Mouse (Mus musculus) retina, adult 2 months (tissue): Measurements from ENCODE around the gene Sympk.

Experiments used
- DNase-seq: peaks from one replicate; pipeline ENCODE4 v3.0.0-alpha.2; 2012; ENCODE audit warnings: low read depth, low spot score

The Sympk gene

DNA sequence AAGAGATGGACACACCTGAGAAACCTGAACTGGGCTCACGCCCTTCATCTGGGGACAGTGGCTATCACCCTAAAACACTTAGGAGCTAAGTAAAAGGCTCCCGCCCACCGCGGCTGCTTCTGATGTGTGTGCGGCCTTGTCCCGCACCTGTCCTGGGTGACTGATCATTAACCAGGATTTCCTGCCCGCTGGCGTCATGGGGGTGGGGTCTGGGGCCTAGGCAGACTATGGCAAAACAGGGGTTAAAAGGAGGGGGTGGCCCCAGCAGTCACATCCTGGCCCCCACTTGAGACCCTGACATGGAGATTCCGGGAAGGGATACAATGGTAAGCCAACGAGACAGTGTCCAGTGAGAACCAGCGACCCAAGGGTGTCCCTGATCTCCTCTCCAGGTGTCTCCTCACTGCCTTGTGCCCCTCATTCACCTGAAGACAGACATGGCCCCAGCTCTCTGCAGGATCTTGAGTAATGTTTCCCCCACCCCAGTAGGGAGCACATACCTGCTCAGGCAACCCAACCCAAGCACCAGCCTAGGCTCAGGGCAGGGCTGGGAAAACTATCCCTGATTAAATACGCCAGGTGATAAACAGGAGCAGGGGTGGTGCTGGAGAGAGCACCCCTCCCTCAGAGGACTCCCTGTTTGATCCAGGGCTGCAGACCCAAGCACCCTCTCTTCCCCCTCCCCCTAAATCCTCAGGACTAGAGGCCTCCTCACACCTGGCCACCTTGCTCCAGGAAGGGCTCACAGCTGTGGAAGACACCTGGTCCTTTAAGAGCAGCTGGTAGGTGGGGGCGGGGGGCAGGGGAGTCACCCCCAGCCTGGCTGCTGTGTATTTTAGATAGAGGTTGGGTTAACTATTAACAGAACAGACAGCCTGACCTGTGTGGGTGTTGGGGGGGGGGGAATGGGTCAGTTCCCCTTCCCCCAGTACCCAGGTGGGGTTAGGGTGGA, 16.9 kb upstream of the Sympk start:
- no peak for DNase-seq

DNA sequence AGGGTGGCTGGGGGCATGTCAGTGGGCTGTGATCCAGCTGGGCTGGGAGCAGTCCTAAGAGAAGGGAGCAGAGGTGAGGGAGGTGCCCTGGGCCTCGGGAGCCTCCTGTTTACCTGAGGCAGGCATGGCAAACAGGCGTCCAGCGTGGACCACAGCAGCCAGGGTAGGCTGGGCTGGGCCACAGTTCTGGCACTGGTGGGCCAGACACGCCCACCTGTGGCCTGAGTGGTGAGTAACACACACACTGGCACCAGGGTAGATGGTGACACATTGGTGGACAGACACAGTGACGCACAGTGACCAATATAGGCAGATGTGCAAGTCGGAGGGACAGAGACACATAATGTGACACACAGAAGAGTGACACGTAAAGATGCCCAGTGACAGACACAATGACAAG, 13.6 kb upstream of the Sympk start:
- DNase-seq, result no peak

DNA sequence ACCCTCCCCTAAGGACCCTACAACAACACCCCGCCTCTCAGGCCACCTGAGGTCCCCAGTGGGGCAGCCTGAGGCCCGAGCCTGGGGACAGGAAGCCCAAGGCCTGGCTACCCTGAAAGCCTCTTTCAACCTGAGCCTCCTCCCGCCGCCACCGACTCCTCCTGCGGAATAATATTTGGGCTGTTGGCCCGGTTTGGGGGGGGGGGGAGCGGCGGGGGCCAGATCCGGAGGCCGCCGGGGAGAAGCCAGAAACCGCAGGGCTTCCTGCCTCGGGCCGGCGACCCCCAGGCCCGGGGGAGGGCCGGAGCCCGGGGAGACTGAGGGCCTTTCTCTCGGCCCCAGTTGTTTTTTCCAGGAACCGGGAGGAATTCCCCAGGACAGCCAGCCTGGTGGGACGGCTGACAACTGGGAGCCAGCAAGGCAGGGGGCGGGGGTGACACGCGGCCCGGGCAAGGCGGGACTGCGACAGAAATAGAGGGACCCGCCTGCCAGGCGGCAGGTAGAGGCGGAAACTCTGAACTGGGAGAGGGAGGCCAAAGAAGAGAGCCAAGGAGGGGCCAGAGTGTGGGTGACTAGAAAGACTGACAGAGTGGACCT, 12.1 kb upstream of the Sympk start:
- no peak for DNase-seq

DNA sequence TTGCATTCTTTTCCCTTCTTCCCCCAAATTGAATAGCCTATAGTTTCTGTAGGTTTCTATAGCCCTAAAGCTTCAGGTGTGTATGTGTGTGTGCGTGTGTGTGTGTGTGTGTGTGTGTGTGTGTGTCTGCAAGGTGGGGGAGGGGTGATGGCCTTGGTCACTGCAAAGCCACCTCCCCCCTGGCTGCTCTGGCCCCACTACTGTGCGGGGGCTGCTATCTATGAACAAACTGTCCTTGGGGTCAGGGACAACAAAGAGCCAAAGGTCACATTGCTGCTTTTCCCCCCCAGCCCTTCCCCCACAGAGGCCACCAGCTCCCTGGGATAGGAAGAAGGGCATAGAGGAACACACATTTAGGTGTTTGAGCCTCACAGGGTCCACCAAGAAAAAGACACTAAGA, 11.3 kb upstream of the Sympk start:
- no peak for DNase-seq

DNA sequence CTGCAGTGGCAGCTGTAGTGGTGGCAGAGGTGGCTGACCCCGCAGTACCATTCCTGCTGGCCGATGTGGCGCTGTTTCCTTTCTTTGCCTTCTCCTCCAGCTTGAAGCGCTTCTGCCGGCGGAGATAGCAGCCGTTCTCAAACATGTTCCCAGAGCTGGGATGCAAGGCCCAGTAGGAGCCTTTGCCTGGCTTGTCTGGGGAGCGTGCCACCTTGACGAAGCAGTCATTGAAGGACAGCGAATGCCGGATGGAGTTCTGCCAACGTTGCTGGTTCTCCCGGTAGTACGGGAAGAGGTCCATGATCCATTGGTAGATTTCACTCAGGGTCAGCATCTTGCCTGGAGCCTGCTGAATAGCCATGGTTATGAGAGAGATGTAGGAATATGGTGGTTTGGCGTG, 9.7 kb upstream of the Sympk start:
- no peak for DNase-seq

DNA sequence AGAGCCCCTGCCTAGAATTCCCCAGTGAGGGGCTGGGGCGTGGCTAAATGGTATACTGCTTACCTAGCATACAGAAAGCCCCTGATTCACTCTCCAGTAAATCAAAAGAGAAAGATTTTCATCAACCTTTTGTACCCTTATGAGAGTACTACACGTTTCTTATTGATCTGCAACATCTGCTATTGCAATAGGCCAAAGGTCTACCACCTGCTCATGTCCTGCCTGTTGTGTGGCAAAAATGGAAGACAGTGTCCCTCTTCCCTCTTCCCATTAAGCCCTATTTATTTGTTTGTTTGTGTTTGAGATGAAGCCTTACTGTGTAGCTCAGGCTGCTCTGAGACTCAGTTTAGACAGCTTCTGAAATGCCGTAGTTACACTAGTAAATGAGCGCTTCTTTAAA, 8.1 kb upstream of the Sympk start:
- no peak for DNase-seq

DNA sequence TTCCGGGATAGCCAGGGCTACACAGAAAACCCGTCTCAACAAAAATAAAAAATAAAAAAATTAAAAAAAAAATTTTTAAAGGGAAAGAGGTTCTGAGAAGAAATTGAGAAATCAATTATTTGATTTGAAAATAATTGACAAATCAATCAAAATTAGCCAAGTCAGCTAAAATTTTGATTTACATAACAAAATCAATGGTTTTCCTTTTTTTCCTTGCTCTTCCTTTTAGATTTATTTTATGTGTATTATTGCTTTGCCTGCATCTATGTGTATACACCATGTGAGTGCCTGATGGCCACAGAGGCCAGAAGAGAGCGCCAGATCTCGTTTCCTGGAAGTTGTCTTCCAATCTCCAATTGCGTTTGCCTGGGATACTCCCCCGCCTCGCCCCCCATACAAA, 6.3 kb upstream of the Sympk start:
- DNase-seq, result no peak

DNA sequence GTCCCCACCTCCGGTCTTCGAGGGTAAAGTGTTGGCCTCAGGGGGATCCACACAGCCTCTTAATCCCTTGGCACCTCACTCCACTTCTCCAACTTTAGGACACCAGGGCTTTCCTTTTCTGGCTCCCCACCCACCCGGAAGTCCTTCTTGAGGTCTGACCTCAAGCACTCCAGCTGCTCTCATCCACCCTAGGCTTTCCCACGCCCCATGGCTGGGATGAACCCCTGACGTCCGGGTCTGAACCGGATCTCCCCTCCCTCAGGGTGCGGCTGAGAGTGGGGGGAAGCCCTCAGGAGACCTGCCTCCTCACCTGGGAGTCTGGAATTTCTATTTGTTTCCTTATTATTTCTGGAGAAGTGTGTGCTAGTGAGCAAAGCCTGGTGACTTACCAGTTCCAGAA, 3.1 kb upstream of the Sympk start:
- no peak for DNase-seq

DNA sequence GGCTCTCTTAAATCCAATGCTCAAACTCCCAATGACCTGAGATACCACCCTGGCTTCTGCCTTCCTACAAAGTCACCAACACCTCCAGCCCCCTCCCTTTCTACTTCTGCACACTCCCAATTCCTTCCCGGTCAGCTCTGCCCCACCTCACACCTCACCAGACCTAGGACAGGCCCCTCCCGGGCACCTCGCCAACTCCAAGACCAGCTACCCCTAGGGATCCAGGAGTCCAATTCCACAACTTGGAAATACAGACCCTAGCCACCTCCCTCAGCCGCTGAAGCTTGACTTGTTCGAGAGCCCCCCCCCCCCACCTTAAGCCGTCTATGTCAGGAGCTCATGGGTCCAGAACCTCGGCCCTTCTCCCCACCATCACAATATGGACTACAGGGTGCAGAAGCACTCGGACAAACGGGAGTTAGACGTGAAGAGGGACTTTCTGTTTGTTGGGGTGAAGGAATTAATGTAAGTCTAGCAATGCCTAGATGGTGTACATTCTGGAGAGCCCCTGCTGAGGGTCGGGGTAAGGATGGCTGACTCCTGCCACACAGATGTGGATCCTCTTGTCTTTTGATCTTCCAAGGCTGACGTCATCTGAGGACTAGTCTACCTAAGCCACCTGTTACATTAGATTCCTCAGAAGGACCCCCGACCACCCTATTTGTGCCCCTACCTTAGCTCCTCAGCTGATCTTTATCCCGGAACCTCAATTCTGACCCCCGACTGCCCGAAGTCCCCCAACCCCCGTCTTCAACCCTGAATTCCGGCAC, 1.8 kb upstream of the Sympk start:
- DNase-seq, result no peak

DNA sequence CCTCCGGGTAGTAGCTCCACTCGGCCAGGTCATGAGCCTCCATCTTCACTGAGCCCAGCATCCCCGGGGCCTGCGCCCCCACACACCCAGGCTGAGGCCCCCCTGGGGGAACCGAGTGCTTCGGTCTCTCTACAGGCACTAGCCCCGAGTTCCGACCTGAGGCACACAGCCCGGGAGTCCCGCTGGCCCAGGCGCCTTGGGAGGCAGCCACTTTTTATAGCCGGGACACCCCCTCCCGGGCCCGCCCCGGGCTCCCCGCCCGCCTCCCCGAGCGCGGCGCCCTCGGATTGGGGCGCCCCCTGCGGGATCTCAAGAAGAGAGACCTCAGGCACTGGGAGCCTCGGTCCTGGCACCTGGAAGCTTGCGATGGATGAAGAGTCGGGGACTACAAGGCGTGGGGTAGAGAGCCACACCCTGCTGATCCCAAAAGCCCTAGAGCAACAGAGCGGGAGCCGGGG, 791 bp upstream of the Sympk start, which contains the start of gene Foxa3:
Foxa3 (minus strand) TSS at position 182 of the 458 bp plus-strand sequence.
- no peak for DNase-seq

DNA sequence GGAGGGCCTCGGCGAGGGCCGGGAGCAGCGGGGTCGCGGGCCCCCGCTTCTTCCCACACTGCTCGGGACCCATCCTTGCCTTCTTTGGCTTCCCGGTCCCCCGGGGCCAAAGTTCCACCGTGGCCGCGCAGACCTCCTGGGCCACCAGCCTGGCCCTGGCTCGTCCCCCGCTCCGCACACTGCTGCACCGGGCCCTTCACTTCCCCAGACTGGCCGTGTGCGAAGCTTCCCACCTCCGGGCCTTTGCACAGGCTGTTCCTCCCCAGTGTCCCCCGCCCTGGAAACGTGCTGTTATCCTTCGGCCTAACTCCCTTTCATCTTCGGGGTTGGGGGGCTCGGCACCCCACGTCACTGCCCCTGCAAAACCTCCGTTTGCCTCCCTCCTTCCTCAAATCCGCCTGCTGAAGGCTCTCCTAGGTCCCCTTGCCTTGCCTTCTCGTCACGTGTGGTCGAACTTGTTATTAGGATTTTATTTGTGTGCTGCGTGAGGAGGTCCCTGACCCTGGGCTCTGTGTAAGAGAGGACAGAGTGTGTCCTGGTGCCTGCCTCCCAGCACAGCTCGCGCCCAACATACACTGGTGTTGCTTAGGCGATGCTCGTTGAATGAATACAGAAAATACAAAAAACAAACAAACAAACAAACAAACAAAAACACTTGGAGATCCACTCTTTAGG, 541 bp downstream of the Sympk start:
- DNase-seq, result no peak

DNA sequence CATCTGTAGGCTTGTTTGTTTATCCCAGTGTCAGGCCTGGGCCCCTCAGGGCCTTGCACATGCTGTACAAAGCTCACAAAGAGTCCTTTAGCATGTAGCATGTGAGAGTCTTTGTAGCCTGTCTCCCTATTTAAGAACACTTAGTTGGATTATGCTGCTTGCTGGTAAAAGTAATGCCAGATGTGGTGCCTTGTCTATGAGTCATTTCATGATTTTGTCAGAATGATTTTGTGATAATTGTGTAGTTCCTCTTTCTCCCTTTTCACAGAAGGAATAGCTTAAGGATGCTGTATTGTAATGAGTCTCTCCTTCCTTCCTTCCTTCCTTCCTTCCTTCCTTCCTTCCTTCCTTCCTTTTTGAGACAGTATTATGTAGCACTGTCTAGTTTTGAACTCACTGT, 3.9 kb downstream of the Sympk start:
- no peak for DNase-seq

DNA sequence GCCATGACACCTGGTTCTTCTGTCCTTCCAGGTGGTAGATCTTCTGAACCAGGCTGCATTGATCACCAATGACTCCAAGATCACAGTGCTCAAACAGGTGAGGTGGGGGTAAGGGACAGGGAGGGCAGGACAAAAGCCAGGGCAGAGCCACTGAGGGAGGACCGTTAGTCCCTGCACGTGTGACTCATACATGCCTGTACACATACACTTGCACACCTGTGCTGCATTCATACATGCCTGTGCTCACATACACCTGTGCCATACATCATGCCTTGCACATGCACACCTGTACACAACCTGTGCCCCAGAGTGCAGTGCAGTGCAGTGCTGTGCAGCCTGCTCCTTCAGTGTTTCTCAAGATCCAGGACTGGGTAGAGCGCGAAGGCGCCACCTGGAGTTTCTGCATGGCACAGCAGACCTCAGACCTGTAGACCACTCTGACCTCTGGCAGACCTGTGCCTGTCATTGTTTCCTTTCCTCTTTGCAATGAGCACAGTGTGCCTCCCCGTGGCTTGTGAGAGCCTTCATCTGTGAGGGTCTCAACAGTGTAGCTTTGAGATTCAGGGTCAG, 5.0 kb downstream of the Sympk start:
- no peak for DNase-seq

DNA sequence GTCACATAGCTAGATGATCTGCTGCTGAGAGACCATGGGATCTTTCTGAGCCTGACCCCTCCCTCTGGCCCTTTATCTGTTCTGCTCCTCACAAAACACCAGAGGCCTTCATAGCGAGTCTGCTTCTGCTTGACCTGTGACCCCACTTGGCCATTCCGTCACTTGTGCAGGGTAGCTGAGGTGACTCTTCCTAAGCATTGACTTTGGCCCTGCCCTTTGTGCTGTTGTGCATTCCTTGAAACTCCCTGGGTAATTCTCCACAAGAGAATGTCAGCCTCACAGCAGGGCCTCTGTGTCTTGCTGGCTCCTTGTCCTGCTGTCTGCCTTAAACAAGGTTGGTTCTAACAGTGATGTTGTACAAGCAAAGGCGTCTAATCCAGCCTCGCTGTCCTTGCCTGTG, 7.5 kb downstream of the Sympk start:
- DNase-seq, result no peak

DNA sequence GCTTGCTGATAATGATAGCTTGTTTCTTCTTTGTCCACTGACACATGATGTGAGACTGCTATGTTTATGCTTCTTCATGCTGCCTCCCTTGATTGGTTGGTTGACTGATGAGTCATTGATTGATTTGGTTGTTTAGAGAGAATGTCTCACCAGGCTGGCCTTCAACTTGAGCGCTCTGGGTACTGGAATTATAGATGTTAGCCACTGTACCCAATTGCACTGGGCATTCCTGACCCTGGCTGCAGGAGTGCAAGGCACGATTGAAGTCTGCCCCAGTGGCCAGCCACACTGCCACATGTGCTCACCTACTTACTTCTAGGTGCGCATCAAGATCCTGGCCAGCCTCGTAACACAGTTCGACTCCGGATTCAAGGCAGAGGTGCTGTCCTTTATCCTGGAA, 20.4 kb downstream of the Sympk start:
- DNase-seq, result no peak

DNA sequence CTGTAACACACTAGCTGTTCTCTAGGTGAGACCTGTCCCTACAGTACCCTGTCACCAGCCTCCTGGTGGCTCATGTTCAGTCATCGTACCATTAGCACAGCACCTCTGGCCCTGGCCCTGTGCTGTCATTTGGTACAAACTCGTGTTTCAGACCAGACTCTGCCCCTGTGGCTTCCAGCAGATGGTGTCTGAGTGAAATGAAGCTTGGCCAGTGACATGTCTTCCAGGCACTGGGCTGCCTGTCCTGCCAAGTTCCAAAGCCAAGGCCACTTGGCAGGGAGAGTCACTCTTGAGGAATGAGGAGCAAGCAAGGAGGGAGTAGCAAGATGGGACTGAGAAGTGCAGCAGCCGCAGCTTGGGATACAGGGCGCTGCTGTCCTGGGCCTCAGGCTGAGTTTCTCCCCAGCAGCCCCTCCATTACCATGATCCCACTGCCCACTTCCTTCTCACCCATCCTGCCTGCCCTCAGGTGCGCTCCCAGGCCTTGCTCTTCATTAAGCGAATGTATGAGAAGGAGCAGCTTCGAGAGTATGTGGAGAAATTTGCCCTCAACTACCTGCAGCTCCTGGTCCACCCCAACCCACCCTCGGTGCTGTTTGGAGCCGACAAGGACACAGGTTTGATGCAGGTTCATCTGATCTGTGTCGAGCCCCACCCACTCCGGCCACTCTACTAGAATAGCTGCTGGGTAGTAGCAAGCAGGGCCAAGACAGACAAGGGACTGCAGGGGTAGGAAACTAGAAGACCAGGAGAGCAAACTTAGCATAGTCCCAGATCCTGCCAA, 22.3 kb downstream of the Sympk start:
- no peak for DNase-seq

DNA sequence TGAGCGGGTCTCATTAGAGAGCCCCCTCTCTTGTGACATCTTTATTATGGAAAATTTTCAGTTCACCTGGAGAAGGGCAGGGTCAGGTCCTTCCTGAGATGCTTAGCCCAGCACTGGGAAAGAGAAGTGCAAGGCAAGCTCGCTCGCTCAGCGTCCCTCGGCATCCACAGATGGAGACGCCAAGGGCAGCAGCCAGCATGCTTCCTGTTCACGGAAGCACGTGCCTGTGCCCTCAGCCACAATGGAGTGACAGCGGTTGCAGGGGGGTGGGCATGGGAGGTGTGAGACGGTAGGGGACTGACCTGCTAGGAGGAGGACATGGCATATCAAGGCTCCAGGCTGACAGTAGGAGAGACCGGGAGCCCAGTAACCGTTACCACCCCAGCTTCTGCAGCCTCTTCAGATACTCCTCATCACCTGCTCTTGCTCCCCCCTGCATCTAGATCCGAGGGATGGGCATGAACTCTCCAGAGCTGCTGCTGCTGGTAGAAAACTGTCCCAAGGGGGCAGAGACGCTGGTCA, 23.9 kb downstream of the Sympk start:
- no peak for DNase-seq

DNA sequence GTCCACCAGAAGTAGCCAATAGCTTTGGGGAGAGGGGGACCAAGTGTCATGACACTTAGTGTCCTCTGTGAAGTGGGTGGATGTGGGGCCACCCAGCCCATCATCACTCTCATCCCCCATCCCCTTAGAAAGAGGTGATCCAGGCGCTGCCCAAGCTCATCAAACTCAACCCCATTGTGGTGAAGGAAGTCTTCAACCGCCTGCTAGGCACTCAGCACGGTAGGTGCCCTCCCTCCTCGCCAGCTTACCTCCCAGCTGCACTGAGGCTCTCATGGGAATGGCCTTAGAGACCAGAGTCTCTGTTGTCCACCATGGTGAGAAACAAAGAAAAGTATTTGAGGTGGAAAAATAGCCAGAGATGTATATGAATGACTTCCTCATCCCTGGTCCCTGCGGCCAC, 25.1 kb downstream of the Sympk start:
- DNase-seq, result no peak

DNA sequence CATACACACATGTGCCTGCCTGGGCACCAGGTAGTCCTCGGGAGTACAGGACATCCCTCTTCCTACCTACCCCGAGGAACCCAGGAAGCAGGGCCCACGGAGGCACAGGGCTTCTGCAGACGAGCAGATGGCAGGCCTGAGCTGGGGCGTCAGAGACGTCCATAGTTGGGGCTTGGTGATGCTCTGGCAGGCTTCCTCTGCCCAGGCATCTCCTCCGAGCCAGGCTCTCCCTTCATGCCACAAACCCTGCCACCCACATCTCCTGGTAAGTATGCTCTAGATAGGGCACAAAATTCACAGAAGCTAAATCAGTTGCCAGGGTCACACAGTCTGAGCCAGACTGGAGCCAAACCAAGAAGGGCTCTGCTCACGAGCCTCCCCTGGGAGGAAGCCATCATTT, 26.0 kb downstream of the Sympk start:
- DNase-seq, result no peak

DNA sequence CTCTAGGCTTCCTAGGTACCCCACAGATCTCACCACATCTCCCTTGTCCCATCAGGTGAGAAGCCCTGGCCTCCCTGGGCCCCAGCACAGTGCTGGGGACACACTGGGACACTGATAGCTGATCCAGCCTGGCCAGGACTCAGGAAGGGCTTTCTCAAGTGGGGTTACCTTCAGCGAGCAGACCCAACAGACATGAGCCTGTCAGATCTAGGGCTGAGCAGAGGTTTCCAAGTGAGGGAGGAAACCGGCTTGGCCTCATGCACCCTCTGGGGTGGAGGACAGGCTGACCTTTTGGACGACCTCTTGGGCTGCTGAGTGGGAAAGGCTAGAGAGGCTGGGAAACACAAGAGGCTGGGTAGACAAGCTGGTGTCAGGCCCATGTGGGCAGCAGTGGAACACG, 27.0 kb downstream of the Sympk start:
- no peak for DNase-seq
